Comparison of ENCODE assay signal across 18 mouse cellular contexts in genomic region chr7:71043789-71044188, GRCm38 (mm10).
"Had no signal": no experiment of that assay in that cellular context is flagged by ENCODE, and none has a peak within 500 bp of the region (broad histone marks: within the 10 kb centered on the region; RNA-seq: fewer than 3 reads in every experiment).

No protein-coding gene starts in this region.

- H3K27ac ChIP-seq: midbrain, embryonic 10.5 days; midbrain, embryonic 12.5 days; neural tube, embryonic 13.5 days; neural tube, embryonic 15.5 days had no signal

- H3K4me3 ChIP-seq: midbrain, embryonic 10.5 days; midbrain, embryonic 12.5 days; myocyte; neural tube, embryonic 13.5 days; neural tube, embryonic 15.5 days had no signal

- ATAC-seq: midbrain, embryonic 16.5 days had no signal

- H3K9me3 ChIP-seq: midbrain, embryonic 10.5 days; midbrain, embryonic 12.5 days; neural tube, embryonic 13.5 days; neural tube, embryonic 15.5 days had no signal

- H3K27me3 ChIP-seq: midbrain, embryonic 12.5 days; neural tube, embryonic 13.5 days; neural tube, embryonic 15.5 days had no signal

- H3K36me3 ChIP-seq: midbrain, embryonic 10.5 days; midbrain, embryonic 12.5 days; neural tube, embryonic 13.5 days; neural tube, embryonic 15.5 days had no signal

- DNase-seq: lung, adult 18-20 months; lung, embryonic 14.5 days; lung, postnatal 10 days; lung, postnatal 4 days; retina, postnatal 1 day; right cerebral cortex, adult 18-20 months; right cerebral cortex, postnatal 25 days; right cerebral cortex, postnatal 4 days; spleen, adult 18-20 months; thymus, adult 18-20 months; thymus, postnatal 14 days; thymus, postnatal 36 days had no signal

- H3K4me2 ChIP-seq: lung, embryonic 14.5 days; midbrain, embryonic 12.5 days; neural tube, embryonic 13.5 days; neural tube, embryonic 15.5 days had no signal

- H3K9ac ChIP-seq: lung, embryonic 14.5 days; midbrain, embryonic 12.5 days; neural tube, embryonic 13.5 days; neural tube, embryonic 15.5 days had no signal
